Mouse (Mus musculus) gastrocnemius, adult 8-10 months (tissue): ENCODE results near the gene Gm21897. TPM values are rescaled to one million over a fixed set of nuclear protein-coding genes. Genes with fewer than 3 reads are reported as not detected.
"Not testable (repeated sequence)": the region's sequence is repeated elsewhere in the genome, so short reads cannot be mapped to it uniquely, and the experiment has no call there.

Experiments used
- DNase-seq, 2 experiments: peaks; one replicate each; pipeline ENCODE4 v3.0.0; 2022; ENCODE audit warnings: low spot score in 2 of 2
- total RNA-seq, 4 experiments: library from RNA; stranded (reverse); gene quantifications; 2 replicates each; pipeline ENCODE4 v1.2.4; 2022

Gm21897 gene
- total RNA-seq = not detected

DNA sequence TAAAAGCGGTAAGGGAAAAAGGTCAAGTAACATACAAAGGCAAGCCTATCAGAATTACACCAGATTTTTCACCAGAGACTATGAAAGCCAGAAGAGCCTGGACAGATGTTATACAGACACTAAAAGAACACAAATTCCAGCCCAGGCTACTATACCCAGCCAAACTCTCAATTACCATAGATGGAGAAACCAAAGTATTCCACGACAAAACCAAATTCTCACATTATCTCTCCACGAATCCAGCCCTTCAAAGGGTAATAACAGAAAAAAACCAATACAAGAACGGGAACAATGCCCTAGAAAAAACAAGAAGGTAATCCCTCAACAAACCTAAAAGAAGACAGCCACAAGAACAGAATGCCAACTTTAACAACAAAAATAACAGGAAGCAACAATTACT is at the start of gene Gm21897:
Gene Gm21897 (plus strand): TSS at position 301 of the 400 bp plus-strand sequence.
- not testable (repeated sequence) for DNase-seq

DNA sequence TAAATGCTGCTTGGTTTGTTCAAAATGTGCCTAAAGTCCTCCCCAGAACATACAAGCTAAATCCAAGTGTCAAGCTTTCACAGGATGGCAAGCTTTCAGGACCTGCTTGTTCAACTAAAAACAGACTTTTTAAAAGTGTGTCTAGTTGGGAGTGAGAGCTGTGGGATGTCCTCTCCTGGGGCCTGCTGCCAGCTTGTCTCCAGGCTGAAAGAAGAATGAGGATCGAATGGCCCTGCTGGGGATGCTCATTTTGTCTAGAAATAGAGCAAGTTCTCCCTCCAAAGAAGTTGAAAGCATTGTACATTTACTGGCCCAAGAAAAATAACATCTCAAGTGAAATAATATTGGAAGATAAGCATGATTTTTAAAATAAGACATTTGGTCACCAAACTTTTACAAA is 45.0 kb upstream of the Gm21897 start:
- DNase-seq = no peak

DNA sequence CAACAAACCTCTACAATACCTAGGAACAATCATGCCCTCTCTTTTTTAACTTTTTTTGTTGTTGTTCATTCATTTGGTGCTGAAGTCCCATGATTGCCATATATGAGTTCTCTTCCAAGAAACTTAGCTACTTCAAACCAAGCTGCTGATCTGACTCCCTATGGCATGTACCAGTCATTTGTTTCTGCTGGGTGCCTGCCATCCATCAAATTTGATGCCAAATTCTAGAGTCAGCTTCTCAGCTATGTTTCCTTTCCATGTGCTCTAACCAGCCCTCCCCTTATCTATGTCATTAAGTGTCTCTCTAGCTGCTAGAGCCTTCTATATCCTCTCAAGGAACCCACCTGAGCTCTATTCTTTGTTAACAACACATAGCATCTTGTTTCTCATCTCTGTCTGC is 39.8 kb upstream of the Gm21897 start:
- no peak for DNase-seq

DNA sequence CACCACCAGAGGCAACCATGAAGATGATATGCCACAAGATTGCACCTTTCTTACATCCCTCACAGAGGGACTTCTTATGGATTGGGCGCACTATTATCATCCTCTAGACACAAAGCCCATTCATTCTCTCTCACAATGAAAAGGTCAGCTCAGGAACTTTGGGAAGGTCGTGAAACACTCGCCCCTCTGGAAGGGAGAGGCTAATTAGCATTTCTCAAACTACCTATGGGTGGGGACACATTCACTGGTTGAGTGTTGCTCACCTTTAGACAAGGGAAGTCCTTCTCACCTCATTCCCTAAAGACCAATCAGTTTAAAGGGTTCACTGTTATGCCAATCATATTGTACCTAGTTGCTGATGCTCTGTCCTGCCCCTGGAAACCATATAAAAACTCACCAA is 24.2 kb upstream of the Gm21897 start:
- no peak for DNase-seq

DNA sequence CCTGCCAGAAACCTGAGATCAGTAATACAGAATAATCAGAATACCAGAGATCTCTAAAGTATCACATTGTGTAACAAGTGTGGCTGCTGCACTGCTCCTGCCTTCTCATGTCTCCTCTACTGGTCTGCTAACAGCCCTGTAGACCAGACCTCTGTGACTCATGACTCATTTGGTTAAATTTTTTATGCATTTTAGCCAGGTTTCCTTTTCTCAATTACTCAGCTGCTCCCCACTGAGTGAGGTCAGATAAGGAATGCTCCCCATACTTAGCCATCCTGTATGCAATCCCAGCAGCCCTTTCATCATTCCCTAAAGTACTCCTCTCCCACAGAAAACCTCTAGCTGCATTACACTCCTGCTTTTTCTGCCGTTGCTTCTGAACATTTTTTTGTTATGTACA is 23.0 kb upstream of the Gm21897 start:
- no peak for DNase-seq

DNA sequence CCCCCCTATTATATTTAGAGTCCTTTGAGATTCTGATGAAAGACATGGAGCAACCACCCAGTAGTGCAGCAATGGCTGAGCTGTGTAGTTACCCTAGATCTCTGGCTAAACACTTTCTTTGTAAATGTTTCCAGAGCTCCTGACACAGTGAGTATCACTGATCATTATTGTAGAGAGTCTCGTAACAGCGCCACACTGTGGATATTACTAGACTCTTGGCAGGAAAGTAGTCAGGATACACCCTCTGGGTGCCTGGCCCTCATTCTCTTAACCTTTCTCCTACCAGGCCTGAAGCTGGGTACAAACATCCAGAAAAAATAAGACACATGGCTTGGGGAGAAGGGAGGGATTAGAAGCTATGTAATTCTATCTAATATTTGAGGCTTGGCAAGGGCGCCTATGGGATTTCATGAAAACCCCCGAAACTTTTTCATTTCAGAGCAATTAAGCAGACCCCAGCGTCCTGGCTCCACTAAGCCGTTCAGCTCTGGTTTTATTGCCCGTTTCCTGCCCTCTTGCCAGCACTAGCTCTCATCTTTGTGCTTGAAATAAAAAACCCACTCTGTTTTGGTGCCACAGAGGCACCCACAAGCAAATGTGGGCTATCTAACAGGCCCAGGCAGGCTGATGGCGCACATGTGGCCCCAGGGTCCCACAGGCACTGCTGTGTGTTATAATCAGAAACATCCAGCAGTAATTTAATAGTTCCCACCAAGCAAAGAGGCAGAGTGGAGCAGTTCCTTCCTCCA is 22.2 kb upstream of the Gm21897 start:
- no peak for DNase-seq

DNA sequence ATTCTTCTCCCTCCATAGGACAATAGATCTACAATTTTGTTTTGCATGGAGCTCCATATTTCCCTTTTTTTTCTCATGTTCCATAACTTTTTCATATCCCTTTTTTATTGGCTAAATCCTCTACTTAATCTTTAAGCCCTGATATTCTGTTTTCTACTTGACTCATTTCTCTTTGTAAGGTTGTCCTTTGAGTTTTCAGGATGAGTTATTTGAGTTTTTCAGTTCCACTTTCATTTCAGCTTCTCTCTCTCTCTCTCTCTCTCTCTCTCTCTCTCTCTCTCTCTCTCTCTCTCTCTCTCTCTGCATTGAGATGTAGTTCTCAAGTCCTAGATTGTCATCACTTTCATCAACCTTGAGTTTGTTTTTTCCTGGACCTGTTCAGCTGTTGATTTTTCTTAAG is 17.3 kb downstream of the Gm21897 start:
- DNase-seq = no peak

DNA sequence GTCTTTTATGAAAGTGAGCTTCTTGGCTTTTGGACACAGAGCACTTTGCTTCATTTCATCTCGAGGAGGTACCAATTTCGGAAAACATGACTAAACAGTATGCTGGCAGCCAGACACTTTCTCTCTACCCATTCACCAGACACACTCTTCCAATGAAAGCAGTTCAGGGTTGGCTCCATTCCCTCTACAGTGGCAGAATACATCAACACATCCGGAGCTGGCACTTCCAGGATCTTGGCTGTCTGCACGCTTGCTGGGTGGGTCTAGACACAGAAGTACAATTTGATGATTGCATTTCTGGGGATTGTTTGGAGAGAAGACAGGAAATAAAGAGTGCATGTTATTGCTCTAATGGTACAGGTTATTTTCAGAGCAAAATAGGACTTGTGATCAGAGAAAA is 21.8 kb downstream of the Gm21897 start:
- DNase-seq = no peak

DNA sequence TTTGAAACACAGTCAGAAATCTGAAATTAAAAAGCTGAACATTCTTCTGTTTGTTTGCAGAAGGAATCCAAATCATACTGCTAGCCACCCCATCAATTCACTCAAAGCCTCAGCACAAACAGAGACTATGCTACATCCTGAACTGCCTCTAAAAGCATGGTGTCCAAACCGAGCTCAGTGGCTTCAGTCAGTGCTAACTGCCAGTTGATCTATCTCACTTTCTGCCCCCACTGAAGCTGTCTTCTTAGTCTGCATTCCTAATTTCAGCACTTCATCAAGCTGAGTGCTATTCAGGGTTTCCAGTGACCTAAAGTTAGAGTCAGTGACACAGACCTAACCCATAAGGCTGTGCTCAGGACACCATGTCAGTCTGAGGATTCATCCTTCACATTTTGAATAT is 28.8 kb downstream of the Gm21897 start:
- DNase-seq = no peak

DNA sequence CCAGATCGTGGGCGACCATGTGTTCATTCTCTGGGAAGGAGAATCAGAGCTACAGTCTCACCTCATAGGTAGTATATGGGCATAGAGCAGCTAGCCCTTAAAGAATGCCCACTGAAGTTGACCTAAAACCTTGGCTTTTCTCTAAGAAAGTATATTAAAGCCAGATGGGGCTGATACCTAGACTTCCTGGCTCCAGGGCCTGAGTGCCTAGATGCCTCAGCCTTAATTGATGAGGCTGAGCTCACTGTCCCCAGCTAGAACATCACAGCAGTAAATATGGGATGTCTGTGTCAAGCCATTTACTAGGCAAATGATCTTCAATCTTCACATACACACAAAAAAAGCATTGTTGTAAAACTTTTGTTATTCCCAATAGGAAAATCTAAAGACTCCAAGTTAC is 32.1 kb downstream of the Gm21897 start:
- DNase-seq = no peak

DNA sequence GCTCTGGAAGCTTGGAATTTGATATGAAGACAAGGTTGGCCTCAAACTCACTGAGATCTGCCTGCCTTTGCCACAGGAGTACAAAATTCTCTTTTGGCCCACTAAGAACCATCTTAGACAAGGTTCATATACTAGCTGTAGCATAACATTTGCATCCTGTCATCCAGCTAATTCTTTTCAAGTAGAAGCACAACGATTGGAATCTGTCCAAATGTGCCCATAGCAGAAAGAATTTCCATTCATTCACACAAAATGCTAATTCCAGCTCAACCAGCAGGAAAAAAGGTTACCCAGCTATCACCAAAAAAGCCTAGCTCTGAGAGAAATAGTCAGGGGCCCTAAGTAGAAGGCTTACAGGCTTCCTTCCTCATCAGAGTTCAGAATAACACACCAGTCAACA is 34.0 kb downstream of the Gm21897 start:
- DNase-seq = no peak

DNA sequence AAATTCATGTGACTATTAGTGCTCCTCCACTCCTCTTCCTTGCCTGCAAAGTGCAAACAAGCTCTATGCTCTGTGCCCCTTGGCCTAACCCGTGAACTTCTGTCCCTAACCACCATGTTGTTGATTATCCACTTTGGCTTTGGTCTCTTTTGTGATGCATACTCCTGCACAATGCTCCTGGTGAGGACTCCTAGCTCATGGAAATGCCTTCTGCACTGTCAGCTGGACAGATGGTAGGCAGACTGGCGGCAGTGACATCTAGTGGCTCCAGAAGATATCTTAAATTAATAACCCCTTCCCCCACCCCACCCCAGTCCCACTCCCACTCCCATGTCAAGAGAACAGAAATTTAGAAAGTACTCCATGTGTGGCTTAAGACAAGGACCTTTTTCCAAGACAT is 35.1 kb downstream of the Gm21897 start:
- DNase-seq = no peak

DNA sequence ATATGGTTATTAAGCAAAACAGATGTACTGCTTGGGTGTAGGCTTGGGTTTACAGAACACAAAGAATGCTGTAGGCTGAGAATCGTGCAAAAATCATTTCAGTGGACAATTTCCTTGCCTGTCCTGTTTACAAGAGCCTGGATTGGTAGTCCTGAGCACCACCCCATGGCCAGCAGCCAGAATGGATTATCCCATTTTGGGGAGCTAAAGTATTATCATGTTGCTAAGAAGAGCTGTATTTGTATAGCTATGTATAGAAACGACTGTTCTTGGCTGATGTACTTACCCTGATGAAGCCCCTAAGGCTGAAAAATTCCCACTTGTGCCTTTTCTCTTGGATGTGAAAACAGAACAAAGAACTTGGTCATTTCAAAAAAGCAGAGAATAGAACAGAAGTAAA is 37.6 kb downstream of the Gm21897 start:
- DNase-seq = no peak

DNA sequence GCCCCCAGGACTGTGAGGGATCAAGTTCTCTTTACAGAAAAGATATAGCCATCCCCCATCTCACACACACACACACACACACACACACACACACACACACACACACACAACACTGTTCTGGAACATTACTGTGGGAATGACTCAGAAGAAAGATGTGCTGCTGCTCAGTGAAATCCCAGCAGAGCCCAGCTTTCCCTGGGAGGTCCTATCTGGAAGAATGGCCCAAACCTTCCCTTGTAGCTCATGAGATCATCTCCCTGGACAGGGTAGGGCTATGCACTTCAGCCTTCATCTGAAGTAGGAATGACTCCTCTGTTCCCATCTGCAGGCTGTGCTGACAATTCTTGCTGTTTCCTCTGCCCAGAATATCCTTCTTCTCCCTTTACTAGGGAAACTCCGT is 38.1 kb downstream of the Gm21897 start:
- peak in 1 of 2 experiments; percentile 4 for DNase-seq

DNA sequence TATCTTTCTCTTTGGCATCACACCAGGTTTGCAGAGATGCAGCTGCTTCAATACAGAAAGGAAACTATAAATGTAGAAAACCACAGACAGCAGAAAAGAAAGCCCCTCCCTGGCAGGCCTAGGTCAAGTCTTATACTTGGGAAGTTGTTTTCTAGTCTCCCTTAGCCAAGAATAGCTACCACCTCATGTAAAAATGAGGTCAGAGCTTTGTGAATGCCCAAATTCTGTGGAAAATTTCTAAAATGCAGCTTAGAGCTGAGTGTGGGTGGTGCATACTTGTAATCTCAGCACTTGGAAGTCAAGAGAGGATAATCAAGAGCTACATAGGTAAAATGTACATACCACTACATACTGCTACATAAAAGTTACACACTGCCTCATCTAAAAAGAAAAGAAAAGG is 40.5 kb downstream of the Gm21897 start:
- DNase-seq = no peak

DNA sequence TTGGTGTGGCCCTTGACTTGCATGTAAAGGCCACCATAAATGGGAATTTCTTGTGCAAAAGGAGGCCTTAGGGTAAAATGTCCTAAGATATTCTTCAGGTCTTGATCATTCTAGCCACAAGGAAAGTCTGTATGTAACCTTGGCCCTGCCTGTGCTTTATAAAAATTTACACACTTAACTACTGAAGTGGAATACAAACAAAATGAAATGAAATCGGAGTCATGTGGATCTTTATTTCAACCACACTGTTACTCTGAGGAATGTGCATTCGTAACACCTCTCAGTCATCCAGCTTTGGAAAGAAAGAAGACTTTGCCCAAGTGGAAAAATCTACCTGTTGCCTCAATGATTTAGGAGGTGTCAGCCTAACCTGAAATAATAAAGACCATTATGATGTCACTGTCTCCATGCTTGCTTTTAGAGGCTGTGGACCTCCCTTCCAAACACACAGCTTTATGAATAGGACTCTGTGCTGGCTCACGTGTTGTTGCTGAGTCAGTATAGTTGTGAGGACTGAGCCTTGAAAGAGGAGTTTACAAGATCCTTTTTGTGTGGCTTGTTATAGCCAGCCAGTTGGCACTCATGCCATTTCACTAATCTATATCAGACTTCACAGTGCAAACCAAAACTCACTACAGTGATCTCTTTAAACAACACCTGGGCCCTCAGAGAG is 42.0 kb downstream of the Gm21897 start:
- no peak for DNase-seq

DNA sequence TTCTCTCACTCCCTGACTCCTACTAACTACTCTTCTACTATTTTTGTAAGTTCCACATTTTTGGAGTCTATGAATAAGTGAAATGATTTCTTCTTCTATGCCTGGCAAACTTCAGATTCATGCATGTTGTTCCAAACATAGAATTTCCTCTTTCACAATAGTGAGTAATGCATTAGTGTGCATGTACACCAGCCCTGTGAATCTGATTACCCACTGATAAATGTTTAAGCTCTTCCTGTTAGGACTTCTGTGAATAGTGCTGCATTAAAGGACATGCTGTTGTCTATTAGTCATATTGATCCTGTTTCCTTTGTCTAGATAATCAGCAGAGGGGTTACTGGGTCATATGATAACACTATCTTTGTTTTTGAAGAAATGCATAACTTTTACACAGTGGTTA is 43.6 kb downstream of the Gm21897 start:
- DNase-seq = no peak
